ENCODE assay signal across 8 mouse cellular contexts in the genomic region with DNA sequence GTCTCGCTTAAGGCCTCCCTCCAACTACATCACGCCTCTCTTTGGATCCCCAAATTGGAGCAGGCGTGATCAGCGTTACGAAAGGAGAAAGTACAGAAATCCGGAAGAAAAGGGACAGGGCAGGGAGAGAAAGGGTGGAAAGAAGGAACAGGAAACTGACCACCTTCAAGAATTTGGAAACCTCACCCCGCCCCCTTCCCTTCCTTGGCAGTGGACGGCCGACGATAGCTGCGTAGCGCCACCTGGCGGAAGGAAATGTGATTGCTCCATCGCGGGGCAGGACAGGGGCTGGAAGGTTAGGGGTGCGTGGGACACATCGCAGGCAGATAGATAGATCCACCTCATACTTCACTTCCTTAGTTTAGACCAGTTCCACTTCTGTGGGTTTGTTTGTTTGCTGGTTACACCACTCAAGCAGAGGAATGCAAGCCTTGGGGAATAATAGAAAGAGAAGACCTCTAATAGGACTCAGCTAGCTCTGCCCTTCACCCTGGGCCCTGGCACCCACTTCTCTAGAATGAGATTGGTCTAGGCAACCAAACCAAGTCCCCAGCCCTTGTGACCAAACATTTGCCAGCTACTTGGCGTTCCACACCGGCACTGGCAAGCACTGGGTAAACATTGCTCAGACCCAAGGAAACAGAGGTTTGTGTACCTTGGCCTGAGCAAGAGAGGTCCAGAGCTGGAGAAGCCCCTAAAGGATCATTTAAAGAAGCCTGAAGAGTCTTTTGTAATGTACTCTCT. TPM values are rescaled to one million over a fixed set of nuclear protein-coding genes. Genes with fewer than 3 reads are reported as not detected.
DNase-seq lines count a peak whose midpoint lies in the region; ATAC-seq and TF ChIP-seq lines count a peak whose summit lies in the region.

No protein-coding gene starts in this region.

- WGBS in intestine, embryonic 14.5 days = 3% methylated on average over 19 of the region's 19 CpGs
- WGBS in liver, embryonic 11.5 days = 5% methylated on average over 19 of the region's 19 CpGs
- 6% methylated on average over 18 of the region's 19 CpGs for WGBS in midbrain, postnatal 0 days
- WGBS in stomach, embryonic 15.5 days = 2% methylated on average over 19 of the region's 19 CpGs

- TF ChIP-seq CTCF in cortical plate, adult 2 months (IDR thresholded peaks at IDR 0.05; ENCODE audit: extremely low read depth, insufficient read depth, low read length) = peak; percentile 87
- peak; percentile 94 for TF ChIP-seq CTCF in midbrain, postnatal 0 days (IDR thresholded peaks at IDR 0.05)

- TF ChIP-seq POLR2A in cortical plate, adult 2 months (IDR thresholded peaks at IDR 0.05; ENCODE audit: extremely low read depth, insufficient read depth, low read length) = no peak

- DNase-seq in right cerebral cortex, adult 18-20 months = peak; percentile 50
- no peak for DNase-seq in right cerebral cortex, postnatal 36 days (ENCODE audit: low spot score in 2 of 2)
- DNase-seq in gastrocnemius, postnatal 25 days = peak; percentile 53
- DNase-seq in intestine, embryonic 14.5 days (ENCODE audit: low spot score) = peak; percentile 96
- peak; percentile 83 for DNase-seq in liver, embryonic 11.5 days (ENCODE audit: low spot score)
- peak; percentile 73 for DNase-seq in midbrain, postnatal 0 days (ENCODE audit: low spot score)

- H3K4me3 ChIP-seq in cortical plate, adult 2 months (ENCODE audit: insufficient read depth, low read length) = no peak overlapping the region
- peak overlapping the region; percentile 31 for H3K4me3 ChIP-seq in intestine, embryonic 14.5 days (ENCODE audit: low read depth, low read length)
- peak overlapping the region; percentile 23; the same call in 1 of the 2 replicates for H3K4me3 ChIP-seq in liver, embryonic 11.5 days (ENCODE audit: low read depth, low read length)
- peak overlapping the region; percentile 18; the same call in 1 of the 2 replicates for H3K4me3 ChIP-seq in midbrain, postnatal 0 days (ENCODE audit: low read depth, low read length)
- peak overlapping the region; percentile 34 for H3K4me3 ChIP-seq in stomach, embryonic 15.5 days (replicated peaks)

- H3K4me2 ChIP-seq in intestine, embryonic 14.5 days (ENCODE audit: low read length) = peak overlapping the region; percentile 56
- peak overlapping the region; percentile 55 for H3K4me2 ChIP-seq in liver, embryonic 11.5 days
- H3K4me2 ChIP-seq in midbrain, postnatal 0 days (ENCODE audit: low read depth, low read length, poor library complexity, severe bottlenecking) = peak overlapping the region; percentile 45
- H3K4me2 ChIP-seq in stomach, embryonic 15.5 days = peak overlapping the region; percentile 61

- ATAC-seq in intestine, embryonic 14.5 days (replicated peaks; ENCODE audit: low FRiP score, low TSS enrichment, low read depth) = 0 out of 2 replicates have a peak, but pooled peaks have one; percentile 20
- no peak; the same call in 1 of the 2 replicates for ATAC-seq in liver, embryonic 11.5 days (replicated peaks; ENCODE audit: low FRiP score)
- ATAC-seq in midbrain, postnatal 0 days (ENCODE audit: low FRiP score) = no peak
- peak; percentile 43 for ATAC-seq in stomach, embryonic 15.5 days (ENCODE audit: insufficient read depth, low FRiP score, low read depth)

- H3K4me1 ChIP-seq in cortical plate, adult 2 months (ENCODE audit: control insufficient read depth, insufficient read depth, low read length) = peaks cover 6% of the 10 kb centered on the region; the same call in 1 of the 2 replicates
- H3K4me1 ChIP-seq in intestine, embryonic 14.5 days (replicated peaks; ENCODE audit: control insufficient read depth, insufficient read depth, low read length) = peaks cover 12% of the 10 kb centered on the region; the same call in 1 of the 2 replicates
- peaks cover 21% of the 10 kb centered on the region for H3K4me1 ChIP-seq in liver, embryonic 11.5 days (replicated peaks; ENCODE audit: control insufficient read depth, insufficient read depth, low read length)
- peaks cover 10% of the 10 kb centered on the region for H3K4me1 ChIP-seq in midbrain, postnatal 0 days (ENCODE audit: insufficient read depth, low read length)
- peaks cover 18% of the 10 kb centered on the region; the same call in 1 of the 2 replicates for H3K4me1 ChIP-seq in stomach, embryonic 15.5 days

- H3K9ac ChIP-seq in intestine, embryonic 14.5 days (ENCODE audit: low read length) = peak overlapping the region; percentile 20; the same call in 1 of the 2 replicates
- no peak overlapping the region for H3K9ac ChIP-seq in liver, embryonic 11.5 days (ENCODE audit: low read depth, low read length)
- H3K9ac ChIP-seq in midbrain, postnatal 0 days (replicated peaks; ENCODE audit: low read length, poor library complexity, severe bottlenecking) = no peak overlapping the region
- H3K9ac ChIP-seq in stomach, embryonic 15.5 days = no peak overlapping the region

- no peaks in the 10 kb centered on the region for H3K36me3 ChIP-seq in intestine, embryonic 14.5 days (ENCODE audit: control insufficient read depth, insufficient read depth, low read length)
- no peaks in the 10 kb centered on the region for H3K36me3 ChIP-seq in liver, embryonic 11.5 days (ENCODE audit: control insufficient read depth, insufficient read depth, low read length)
- no peaks in the 10 kb centered on the region for H3K36me3 ChIP-seq in midbrain, postnatal 0 days (ENCODE audit: insufficient read depth, low read length)
- H3K36me3 ChIP-seq in stomach, embryonic 15.5 days = no peaks in the 10 kb centered on the region

- no peak overlapping the region for H3K27ac ChIP-seq in cortical plate, adult 2 months (ENCODE audit: insufficient read depth, low read length)
- no peak overlapping the region for H3K27ac ChIP-seq in intestine, embryonic 14.5 days (ENCODE audit: low read depth)
- H3K27ac ChIP-seq in liver, embryonic 11.5 days (ENCODE audit: low read depth, low read length) = no peak overlapping the region
- no peak overlapping the region for H3K27ac ChIP-seq in midbrain, postnatal 0 days (ENCODE audit: low read depth, low read length)
- H3K27ac ChIP-seq in stomach, embryonic 15.5 days = 0 out of 2 replicates have a peak overlapping the region, but pooled peaks have one; percentile 33

- peaks cover 27% of the 10 kb centered on the region for H3K27me3 ChIP-seq in intestine, embryonic 14.5 days (replicated peaks; ENCODE audit: control insufficient read depth, insufficient read depth, low read length)
- H3K27me3 ChIP-seq in liver, embryonic 11.5 days (replicated peaks; ENCODE audit: control insufficient read depth, insufficient read depth, low read length) = peaks cover 52% of the 10 kb centered on the region
- peaks cover 27% of the 10 kb centered on the region for H3K27me3 ChIP-seq in midbrain, postnatal 0 days (ENCODE audit: insufficient read depth, low read length)
- H3K27me3 ChIP-seq in stomach, embryonic 15.5 days (replicated peaks) = peaks cover 28% of the 10 kb centered on the region

- no peaks in the 10 kb centered on the region for H3K9me3 ChIP-seq in intestine, embryonic 14.5 days (ENCODE audit: control insufficient read depth, low read length)
- H3K9me3 ChIP-seq in liver, embryonic 11.5 days (ENCODE audit: control insufficient read depth, low read length) = no peaks in the 10 kb centered on the region
- H3K9me3 ChIP-seq in midbrain, postnatal 0 days (ENCODE audit: low read length) = no peaks in the 10 kb centered on the region
- H3K9me3 ChIP-seq in stomach, embryonic 15.5 days = no peaks in the 10 kb centered on the region

RNA-seq across cellular contexts. Expression of a gene that starts 4.0 kb away (rescaled TPM):
- polyA plus RNA-seq in cortical plate, adult 2 months (2012; rRNA removed) = 68.2 and 69.0 TPM in 2 replicates
- total RNA-seq in gastrocnemius, postnatal 25 days (2021) = 10 to 100 TPM; 36.6 to 41.8 TPM
- 51.7 and 58.2 TPM in 2 replicates for polyA plus RNA-seq in intestine, embryonic 14.5 days (2014; fragmentation: Nextera tagmentation; extraction: Ambion mirVana)
- polyA plus RNA-seq in liver, embryonic 11.5 days (2014; fragmentation: Nextera tagmentation; extraction: Ambion mirVana) = 23.6 and 25.1 TPM in 2 replicates
- total RNA-seq in midbrain, postnatal 0 days (2014; rRNA removed) = 61.7 and 62.8 TPM in 2 replicates
- polyA plus RNA-seq in midbrain, postnatal 0 days (2015; fragmentation: Nextera tagmentation; extraction: Ambion mirVana) = 52.1 and 52.7 TPM in 2 replicates
- 51.0 and 53.7 TPM in 2 replicates for polyA plus RNA-seq in stomach, embryonic 15.5 days (2015; fragmentation: Nextera tagmentation; extraction: Ambion mirVana)

RNA-seq across cellular contexts. Expression of a gene that starts 4.1 kb away (rescaled TPM):
- 0.34 and 0.50 TPM in 2 replicates for polyA plus RNA-seq in cortical plate, adult 2 months (2012; rRNA removed)
- total RNA-seq in gastrocnemius, postnatal 25 days (2021) = not detected
- not detected in 2 replicates for polyA plus RNA-seq in intestine, embryonic 14.5 days (2014; fragmentation: Nextera tagmentation; extraction: Ambion mirVana)
- polyA plus RNA-seq in liver, embryonic 11.5 days (2014; fragmentation: Nextera tagmentation; extraction: Ambion mirVana) = 0.31 and 0.47 TPM in 2 replicates
- not detected in 2 replicates for total RNA-seq in midbrain, postnatal 0 days (2014; rRNA removed)
- polyA plus RNA-seq in midbrain, postnatal 0 days (2015; fragmentation: Nextera tagmentation; extraction: Ambion mirVana) = 0.59 and 0.86 TPM in 2 replicates
- 0.30 and 0.46 TPM in 2 replicates for polyA plus RNA-seq in stomach, embryonic 15.5 days (2015; fragmentation: Nextera tagmentation; extraction: Ambion mirVana)

RNA-seq across cellular contexts. Expression of a gene that starts 15.3 kb away (rescaled TPM):
- 53.5 and 53.6 TPM in 2 replicates for polyA plus RNA-seq in cortical plate, adult 2 months (2012; rRNA removed)
- 10 to 100 TPM; 17.7 to 20.2 TPM for total RNA-seq in gastrocnemius, postnatal 25 days (2021)
- 28.0 and 30.6 TPM in 2 replicates for polyA plus RNA-seq in intestine, embryonic 14.5 days (2014; fragmentation: Nextera tagmentation; extraction: Ambion mirVana)
- polyA plus RNA-seq in liver, embryonic 11.5 days (2014; fragmentation: Nextera tagmentation; extraction: Ambion mirVana) = 37.4 and 38.3 TPM in 2 replicates
- 36.4 and 40.0 TPM in 2 replicates for total RNA-seq in midbrain, postnatal 0 days (2014; rRNA removed)
- 15.7 and 16.4 TPM in 2 replicates for polyA plus RNA-seq in midbrain, postnatal 0 days (2015; fragmentation: Nextera tagmentation; extraction: Ambion mirVana)
- polyA plus RNA-seq in stomach, embryonic 15.5 days (2015; fragmentation: Nextera tagmentation; extraction: Ambion mirVana) = 19.3 and 22.1 TPM in 2 replicates

RNA-seq across cellular contexts. Expression of a gene that starts 21.7 kb away (rescaled TPM):
- polyA plus RNA-seq in cortical plate, adult 2 months (2012; rRNA removed) = 9.7 and 10.8 TPM in 2 replicates
- total RNA-seq in gastrocnemius, postnatal 25 days (2021) = 1 to 10 TPM; 2.6 to 4.2 TPM
- 18.6 and 22.9 TPM in 2 replicates for polyA plus RNA-seq in intestine, embryonic 14.5 days (2014; fragmentation: Nextera tagmentation; extraction: Ambion mirVana)
- 21.0 and 23.7 TPM in 2 replicates for polyA plus RNA-seq in liver, embryonic 11.5 days (2014; fragmentation: Nextera tagmentation; extraction: Ambion mirVana)
- total RNA-seq in midbrain, postnatal 0 days (2014; rRNA removed) = 4.5 and 6.2 TPM in 2 replicates
- 6.0 and 7.2 TPM in 2 replicates for polyA plus RNA-seq in midbrain, postnatal 0 days (2015; fragmentation: Nextera tagmentation; extraction: Ambion mirVana)
- polyA plus RNA-seq in stomach, embryonic 15.5 days (2015; fragmentation: Nextera tagmentation; extraction: Ambion mirVana) = 18.7 and 20.3 TPM in 2 replicates

RNA-seq across cellular contexts. Expression of a gene that starts 21.7 kb away (rescaled TPM):
- polyA plus RNA-seq in cortical plate, adult 2 months (2012; rRNA removed) = 163 and 192 TPM in 2 replicates
- 10 to 100 TPM; 65.8 to 67.8 TPM for total RNA-seq in gastrocnemius, postnatal 25 days (2021)
- 55.8 and 59.3 TPM in 2 replicates for polyA plus RNA-seq in intestine, embryonic 14.5 days (2014; fragmentation: Nextera tagmentation; extraction: Ambion mirVana)
- polyA plus RNA-seq in liver, embryonic 11.5 days (2014; fragmentation: Nextera tagmentation; extraction: Ambion mirVana) = 53.5 and 55.2 TPM in 2 replicates
- 106 and 114 TPM in 2 replicates for total RNA-seq in midbrain, postnatal 0 days (2014; rRNA removed)
- polyA plus RNA-seq in midbrain, postnatal 0 days (2015; fragmentation: Nextera tagmentation; extraction: Ambion mirVana) = 56.6 and 61.7 TPM in 2 replicates
- 45.4 TPM in 2 replicates for polyA plus RNA-seq in stomach, embryonic 15.5 days (2015; fragmentation: Nextera tagmentation; extraction: Ambion mirVana)

Comparison
In these comparisons a context has a peak if more than half of its experiments do, and no peak if none do; other contexts are left out.
1. DNase-seq: peak in right cerebral cortex, adult 18-20 months (single experiment), gastrocnemius, postnatal 25 days (single experiment), intestine, embryonic 14.5 days (single experiment), liver, embryonic 11.5 days (single experiment) and midbrain, postnatal 0 days (single experiment); none in right cerebral cortex, postnatal 36 days (0 of 2).
2. ATAC-seq: peak in intestine, embryonic 14.5 days (single experiment) and stomach, embryonic 15.5 days (single experiment); none in liver, embryonic 11.5 days (single experiment) and midbrain, postnatal 0 days (single experiment).
3. Peak in every context shown above with its lines, with median percentiles within 50 percentile points of each other: H3K4me2 ChIP-seq.